Mouse (Mus musculus): ENCODE results near the gene Shc4. TPM values are rescaled to one million over a fixed set of nuclear protein-coding genes. Genes with fewer than 3 reads are reported as not detected.
A peak's percentile ranks its signal among the peaks of the same experiment; 100 is the strongest.

The Shc4 gene
- total and polyA plus RNA-seq, 3 experiments: 0.21 to 1.1 (median 0.37) TPM

DNA sequence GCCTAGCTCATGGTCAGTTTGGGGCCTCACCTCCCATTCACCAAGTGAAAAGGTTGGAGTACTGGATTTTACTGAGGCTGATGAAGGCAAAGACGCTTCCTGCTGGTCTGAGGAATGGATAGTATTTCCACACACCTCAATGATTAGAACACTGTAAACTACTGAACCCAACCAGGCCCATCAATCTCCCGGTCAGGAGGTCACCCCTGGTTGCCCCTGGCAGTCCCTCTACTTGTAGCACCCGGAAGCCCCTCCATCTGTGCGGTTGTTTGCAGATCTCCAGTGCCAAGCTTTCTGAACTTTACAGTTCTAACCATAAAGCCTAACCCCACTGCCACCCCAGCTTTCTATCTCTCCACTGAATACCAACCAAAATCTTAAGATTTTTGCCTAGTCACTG is 62.8 kb downstream of the Shc4 start:
- Histone ChIP-seq H3K79me2 (replicated peaks; ENCODE audit: control insufficient read depth, extremely low read depth, insufficient read depth, poor library complexity, severe bottlenecking) (no peaks in the 10 kb centered on the region), H3K36me3 (replicated peaks in 1 of 2; ENCODE audit: control insufficient read depth in 1 of 2, insufficient read depth in 1 of 2, low read length in 1 of 2) (no peaks in the 10 kb centered on the region), H3K9me3 (replicated peaks; ENCODE audit: low read length) (peaks cover 4% of the 10 kb centered on the region), H3K9ac (ENCODE audit: insufficient read depth, low read depth) (no peak overlapping the region), H3K27me3 (replicated peaks) (no peaks in the 10 kb centered on the region), H3K27ac (ENCODE audit: insufficient read depth, low read depth) (no peak overlapping the region), H3K4me3 (replicated peaks in 1 of 3; ENCODE audit: low read depth in 2 of 3, low read length in 2 of 3, poor library complexity in 1 of 3) (no peak overlapping the region), H3K4me1 (ENCODE audit: control insufficient read depth in 1 of 2, insufficient read depth in 2 of 2) (peaks cover 8 to 20% of the 10 kb centered on the region in 2 experiments; a peak in 3 of 4 replicates), H3K4me2 (ENCODE audit: insufficient read depth, low read depth, poor library complexity, severe bottlenecking) (no peak overlapping the region)
- dilution Hi-C loops (cut with MboI; ENCODE audit: extremely low pct_ligation_motif_present, extremely low pct_unique_long_range_greater_than_20kb, low sequenced_read_pairs): no loop called here
- in situ Hi-C loops (cut with MboI; ENCODE audit: low pct_ligation_motif_present, low pct_unique_long_range_greater_than_20kb, low sequenced_read_pairs): loop anchor here (5.0 to 25.0 kb wide), 2 partner anchors 66 to 376 kb away; partner anchors contain the start of gene Fgf7
- DNase-seq (ENCODE audit: extremely low read depth): no peak
- no peak for TF ChIP-seq ZNF384 (IDR thresholded peaks at IDR 0.05; ENCODE audit: low read depth, low read length)

GRCm38 (mm10) chr2:125660537-125661130 is 63.3 kb downstream of the Shc4 start:
- Histone ChIP-seq H3K4me3 (replicated peaks in 1 of 3; ENCODE audit: low read depth in 2 of 3, low read length in 2 of 3, poor library complexity in 1 of 3) (no peak overlapping the region), H3K79me2 (replicated peaks; ENCODE audit: control insufficient read depth, extremely low read depth, insufficient read depth, poor library complexity, severe bottlenecking) (no peaks in the 10 kb centered on the region), H3K27ac (ENCODE audit: insufficient read depth, low read depth) (no peak overlapping the region), H3K27me3 (replicated peaks) (no peaks in the 10 kb centered on the region), H3K9ac (ENCODE audit: insufficient read depth, low read depth) (no peak overlapping the region), H3K9me3 (replicated peaks; ENCODE audit: low read length) (peaks cover 4% of the 10 kb centered on the region), H3K36me3 (replicated peaks in 1 of 2; ENCODE audit: control insufficient read depth in 1 of 2, insufficient read depth in 1 of 2, low read length in 1 of 2) (no peaks in the 10 kb centered on the region), H3K4me1 (ENCODE audit: control insufficient read depth in 1 of 2, insufficient read depth in 2 of 2) (peaks cover 8 to 15% of the 10 kb centered on the region in 2 experiments; a peak in 3 of 4 replicates), H3K4me2 (ENCODE audit: insufficient read depth, low read depth, poor library complexity, severe bottlenecking) (no peak overlapping the region)
- no peak for DNase-seq (ENCODE audit: extremely low read depth)
- no peak for TF ChIP-seq ZC3H11A (IDR thresholded peaks at IDR 0.05; ENCODE audit: low read depth, low read length)
- no peak for TF ChIP-seq CHD1 (IDR thresholded peaks at IDR 0.05; ENCODE audit: low read depth, low read length)
- TF ChIP-seq RAD21 (IDR thresholded peaks at IDR 0.05; ENCODE audit: low read depth, low read length): no peak
- TF ChIP-seq ZKSCAN1 (IDR thresholded peaks at IDR 0.05; ENCODE audit: borderline replicate concordance, low read depth, low read length): no peak
- TF ChIP-seq PAX5 (IDR thresholded peaks at IDR 0.05; ENCODE audit: low read length): no peak
- TF ChIP-seq EP300 (IDR thresholded peaks at IDR 0.05; ENCODE audit: low read length): no peak
- TF ChIP-seq MAFK (IDR thresholded peaks at IDR 0.05; ENCODE audit: insufficient replicate concordance, low read length): no peak
- in situ Hi-C loops (cut with MboI; ENCODE audit: low pct_ligation_motif_present, low pct_unique_long_range_greater_than_20kb, low sequenced_read_pairs) (loop anchor here (5.0 to 25.0 kb wide), 2 partner anchors 67 to 377 kb away; partner anchors contain the start of gene Fgf7), dilution Hi-C loops (cut with MboI; ENCODE audit: extremely low pct_ligation_motif_present, extremely low pct_unique_long_range_greater_than_20kb, low sequenced_read_pairs) (no loop called here)

DNA sequence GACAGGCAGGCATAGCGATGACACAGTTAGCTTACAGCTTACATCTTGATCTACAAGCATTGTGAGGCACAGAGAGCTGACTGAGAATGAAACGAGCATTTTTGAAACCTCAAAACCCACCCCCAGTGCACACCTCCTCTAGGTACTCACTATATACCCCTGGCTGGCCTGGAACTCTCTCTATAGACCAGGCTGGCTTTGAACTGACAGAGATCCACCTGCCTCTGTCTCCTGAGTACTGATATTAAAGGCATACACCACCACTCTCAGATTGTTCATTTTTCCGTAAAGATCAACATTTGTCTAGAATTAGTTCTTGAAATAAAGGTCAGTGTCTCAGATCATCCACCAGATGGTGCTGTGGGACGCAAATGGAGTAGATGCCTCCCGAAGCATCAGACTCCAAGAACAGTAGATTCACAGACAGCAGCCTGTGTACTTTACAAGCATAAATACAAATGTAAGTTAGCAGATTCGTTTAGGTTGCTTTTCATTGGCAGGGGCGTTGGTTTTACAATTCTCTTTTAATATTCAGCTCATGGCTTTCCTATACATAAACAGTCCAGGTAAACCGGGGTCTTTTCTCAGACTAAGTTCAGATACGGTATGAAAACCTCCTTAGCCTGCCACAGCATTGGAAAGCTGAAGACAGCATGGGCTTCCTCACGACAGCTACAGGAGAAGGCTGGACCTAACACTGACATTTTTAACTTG is 64.0 kb downstream of the Shc4 start:
- H3K79me2 ChIP-seq (replicated peaks; ENCODE audit: control insufficient read depth, extremely low read depth, insufficient read depth, poor library complexity, severe bottlenecking): no peaks in the 10 kb centered on the region
- DNase-seq (ENCODE audit: extremely low read depth): peak; percentile 79
- dilution Hi-C loops (cut with MboI; ENCODE audit: extremely low pct_ligation_motif_present, extremely low pct_unique_long_range_greater_than_20kb, low sequenced_read_pairs) (no loop called here), in situ Hi-C loops (cut with MboI; ENCODE audit: low pct_ligation_motif_present, low pct_unique_long_range_greater_than_20kb, low sequenced_read_pairs) (loop anchor here (5.0 to 25.0 kb wide), 2 partner anchors 67 to 377 kb away; partner anchors contain the start of gene Fgf7)
- H3K9ac ChIP-seq (ENCODE audit: insufficient read depth, low read depth): no peak overlapping the region
- H3K9me3 ChIP-seq (replicated peaks; ENCODE audit: low read length): peaks cover 4% of the 10 kb centered on the region
- peak overlapping the region; percentile 32 for H3K4me2 ChIP-seq (ENCODE audit: insufficient read depth, low read depth, poor library complexity, severe bottlenecking)
- peaks cover 2 to 8% of the 10 kb centered on the region in 2 experiments; a peak in 3 of 4 replicates for H3K4me1 ChIP-seq (ENCODE audit: control insufficient read depth in 1 of 2, insufficient read depth in 2 of 2)
- H3K27ac ChIP-seq (ENCODE audit: insufficient read depth, low read depth): no peak overlapping the region
- TF ChIP-seq CTCF (conservative IDR thresholded peaks at IDR 0.05 in 1 of 2, IDR thresholded peaks at IDR 0.05 in 1 of 2; ENCODE audit: low read depth in 2 of 2, low read length in 2 of 2) (peak; percentile 61 to 95), IRF4 (IDR thresholded peaks at IDR 0.05; ENCODE audit: low read depth, low read length) (no peak; the same call in none of the 2 replicates), ELF1 (IDR thresholded peaks at IDR 0.05; ENCODE audit: low read depth, low read length) (no peak), ZNF384 (IDR thresholded peaks at IDR 0.05; ENCODE audit: low read depth, low read length) (no peak), MYC (IDR thresholded peaks at IDR 0.05; ENCODE audit: low read depth, low read length) (no peak), RAD21 (IDR thresholded peaks at IDR 0.05; ENCODE audit: low read depth, low read length) (peak; percentile 98), TBP (conservative IDR thresholded peaks at IDR 0.05; ENCODE audit: low read depth, low read length) (no peak), UBTF (IDR thresholded peaks at IDR 0.05; ENCODE audit: low read depth, low read length) (no peak), SMC3 (IDR thresholded peaks at IDR 0.05; ENCODE audit: low read depth, low read length) (peak; percentile 95), ZMIZ1 (IDR thresholded peaks at IDR 0.05; ENCODE audit: low read depth, low read length) (no peak), ZC3H11A (IDR thresholded peaks at IDR 0.05; ENCODE audit: low read depth, low read length) (peak; percentile 86)
- no peaks in the 10 kb centered on the region for H3K36me3 ChIP-seq (replicated peaks in 1 of 2; ENCODE audit: control insufficient read depth in 1 of 2, insufficient read depth in 1 of 2, low read length in 1 of 2)
- H3K27me3 ChIP-seq (replicated peaks): no peaks in the 10 kb centered on the region
- H3K4me3 ChIP-seq (replicated peaks in 1 of 3; ENCODE audit: low read depth in 2 of 3, low read length in 2 of 3, poor library complexity in 1 of 3): no peak overlapping the region

Data from CH12.LX (cell line).